Mouse (Mus musculus): ENCODE results near the gene Nanp. TPM values are rescaled to one million over a fixed set of nuclear protein-coding genes. Genes with fewer than 3 reads are reported as not detected.

The Nanp gene
- polyA plus RNA-seq, 1 experiment from 2014 or later = 43.9 TPM

DNA sequence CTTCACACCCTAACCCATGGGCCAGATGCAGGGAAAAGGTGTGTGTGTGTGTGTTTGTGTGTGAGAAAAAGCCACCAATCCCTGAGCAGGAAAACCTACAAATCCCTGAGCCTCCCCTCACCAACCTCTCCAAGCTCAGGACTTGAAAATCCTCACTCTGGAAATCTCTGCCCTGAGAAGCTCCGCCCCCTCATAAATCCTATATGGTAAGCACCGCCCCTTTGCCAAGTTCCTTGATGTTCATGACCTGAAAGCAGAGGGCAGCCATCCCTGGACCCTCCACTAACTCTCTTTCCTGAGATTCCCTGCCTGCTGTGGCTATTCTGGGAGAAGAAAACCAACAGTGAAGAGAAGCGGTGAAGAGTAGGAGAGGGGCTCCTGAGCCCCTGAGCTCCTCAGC, 40.2 kb downstream of the Nanp start:
- no peak for ATAC-seq (ENCODE audit: insufficient number of reproducible peaks, low FRiP score, low TSS enrichment, low read depth)
- H3K27ac ChIP-seq (replicated peaks) = no peak overlapping the region
- H3K4me1 ChIP-seq = no peaks in the 10 kb centered on the region
- no peak overlapping the region for H3K9ac ChIP-seq
- H3K36me3 ChIP-seq = no peaks in the 10 kb centered on the region
- 67% methylated on average over 3 of the region's 3 CpGs for WGBS
- H3K4me2 ChIP-seq (replicated peaks) = no peak overlapping the region
- no peaks in the 10 kb centered on the region for H3K27me3 ChIP-seq
- H3K9me3 ChIP-seq (replicated peaks) = no peaks in the 10 kb centered on the region
- no peak overlapping the region for H3K4me3 ChIP-seq (replicated peaks)

DNA sequence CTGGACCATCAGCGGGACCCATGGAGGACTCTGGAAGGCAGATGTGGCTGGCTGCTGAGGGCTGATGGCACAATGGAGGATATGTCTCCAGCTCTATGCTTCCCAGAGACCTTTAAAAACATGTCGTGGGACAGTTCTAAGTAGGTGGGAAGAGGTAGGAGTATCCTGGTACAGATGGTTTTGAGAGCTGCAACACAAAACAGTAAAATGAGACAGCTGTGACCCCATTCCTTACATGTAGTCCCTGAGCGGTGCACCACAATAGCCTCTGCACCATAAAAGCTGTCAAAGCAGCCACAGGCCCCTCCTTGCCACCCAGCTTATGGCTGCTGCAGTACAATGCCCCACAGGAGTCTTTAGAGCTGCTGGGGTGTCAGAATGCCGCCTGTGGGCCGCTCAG, 41.6 kb downstream of the Nanp start:
- no peaks in the 10 kb centered on the region for H3K9me3 ChIP-seq (replicated peaks)
- H3K4me1 ChIP-seq = no peaks in the 10 kb centered on the region
- no peak for ATAC-seq (ENCODE audit: insufficient number of reproducible peaks, low FRiP score, low TSS enrichment, low read depth)
- H3K9ac ChIP-seq = no peak overlapping the region
- H3K27ac ChIP-seq (replicated peaks) = no peak overlapping the region
- no peak overlapping the region for H3K4me3 ChIP-seq (replicated peaks)
- H3K36me3 ChIP-seq = no peaks in the 10 kb centered on the region
- no peaks in the 10 kb centered on the region for H3K27me3 ChIP-seq
- no peak overlapping the region for H3K4me2 ChIP-seq (replicated peaks)
- 78% methylated on average over 5 of the region's 5 CpGs for WGBS

DNA sequence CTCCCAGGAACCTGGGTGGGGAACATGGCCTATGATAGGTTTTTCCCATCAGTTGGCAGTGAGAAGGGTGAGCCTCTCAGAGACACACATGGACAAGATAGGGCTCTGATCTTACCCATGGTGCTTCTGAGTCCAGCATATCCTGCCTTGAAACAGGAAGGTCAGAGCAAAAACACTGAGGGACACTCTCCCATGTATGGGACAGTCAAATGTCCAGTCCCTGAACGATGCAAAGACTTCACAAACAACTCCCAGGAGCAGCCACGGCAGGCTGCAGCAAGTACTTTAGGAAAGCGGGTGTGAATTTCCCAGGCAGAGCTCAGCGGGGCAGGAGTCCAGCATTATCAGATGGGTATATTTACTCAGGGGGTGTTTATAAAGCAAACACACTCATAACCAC, 43.9 kb downstream of the Nanp start:
- Histone ChIP-seq H3K4me2 (replicated peaks) (no peak overlapping the region), H3K36me3 (no peaks in the 10 kb centered on the region), H3K27ac (replicated peaks) (no peak overlapping the region), H3K9me3 (replicated peaks) (no peaks in the 10 kb centered on the region), H3K27me3 (no peaks in the 10 kb centered on the region), H3K4me1 (no peaks in the 10 kb centered on the region), H3K4me3 (replicated peaks) (no peak overlapping the region), H3K9ac (no peak overlapping the region)
- no peak for ATAC-seq (ENCODE audit: insufficient number of reproducible peaks, low FRiP score, low TSS enrichment, low read depth)
- WGBS = 88% methylated on average over 4 of the region's 4 CpGs

DNA sequence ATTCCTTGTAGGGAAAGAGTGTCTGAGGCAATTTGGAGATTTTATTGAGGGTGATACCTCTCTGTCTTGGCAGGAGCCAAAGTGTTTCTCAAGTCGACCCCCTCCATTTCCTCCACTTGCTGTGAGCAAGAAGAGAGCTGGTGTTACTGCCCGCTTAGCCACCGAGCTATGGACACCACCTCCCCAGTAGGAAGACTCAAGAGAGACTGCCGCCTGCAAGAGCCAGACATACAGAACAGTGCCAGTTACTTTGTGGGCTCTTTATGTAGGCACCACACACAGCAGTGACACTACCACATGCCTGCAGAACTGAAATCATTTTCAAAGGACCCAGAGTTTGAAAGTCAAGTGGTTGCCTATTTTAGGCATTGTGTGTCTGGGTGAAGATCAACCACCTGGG, 48.1 kb downstream of the Nanp start:
- Histone ChIP-seq H3K27me3 (no peaks in the 10 kb centered on the region), H3K9me3 (replicated peaks) (no peaks in the 10 kb centered on the region), H3K4me3 (replicated peaks) (no peak overlapping the region), H3K4me1 (no peaks in the 10 kb centered on the region), H3K9ac (no peak overlapping the region), H3K4me2 (replicated peaks) (no peak overlapping the region), H3K36me3 (no peaks in the 10 kb centered on the region), H3K27ac (replicated peaks) (no peak overlapping the region)
- WGBS = 90% methylated on average over 4 of the region's 4 CpGs
- ATAC-seq (ENCODE audit: insufficient number of reproducible peaks, low FRiP score, low TSS enrichment, low read depth) = no peak

DNA sequence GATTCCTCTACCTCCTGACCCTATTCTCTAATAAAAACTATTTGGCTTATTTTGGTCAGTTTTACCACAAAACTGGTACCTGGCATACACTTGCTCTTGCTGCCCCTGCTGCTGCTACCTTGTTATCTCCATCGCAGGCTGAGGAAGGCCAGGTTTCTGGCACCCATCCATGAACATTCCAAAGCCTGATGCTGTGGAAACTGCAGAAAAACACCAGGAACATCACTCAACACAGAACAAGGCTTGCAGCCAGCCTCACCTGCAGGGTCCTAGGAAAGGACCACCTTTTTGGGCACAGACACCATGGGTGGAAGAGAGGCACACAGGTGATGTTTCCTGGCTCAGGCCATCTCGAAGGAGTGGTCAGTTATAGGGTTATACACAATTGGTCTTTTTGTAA, 48.7 kb downstream of the Nanp start:
- WGBS = 70% methylated on average over 2 of the region's 2 CpGs
- H3K27me3 ChIP-seq = no peaks in the 10 kb centered on the region
- H3K4me1 ChIP-seq = no peaks in the 10 kb centered on the region
- no peaks in the 10 kb centered on the region for H3K36me3 ChIP-seq
- H3K27ac ChIP-seq (replicated peaks) = no peak overlapping the region
- H3K9me3 ChIP-seq (replicated peaks) = no peaks in the 10 kb centered on the region
- no peak overlapping the region for H3K4me2 ChIP-seq (replicated peaks)
- no peak overlapping the region for H3K4me3 ChIP-seq (replicated peaks)
- no peak overlapping the region for H3K9ac ChIP-seq
- no peak for ATAC-seq (ENCODE audit: insufficient number of reproducible peaks, low FRiP score, low TSS enrichment, low read depth)

DNA sequence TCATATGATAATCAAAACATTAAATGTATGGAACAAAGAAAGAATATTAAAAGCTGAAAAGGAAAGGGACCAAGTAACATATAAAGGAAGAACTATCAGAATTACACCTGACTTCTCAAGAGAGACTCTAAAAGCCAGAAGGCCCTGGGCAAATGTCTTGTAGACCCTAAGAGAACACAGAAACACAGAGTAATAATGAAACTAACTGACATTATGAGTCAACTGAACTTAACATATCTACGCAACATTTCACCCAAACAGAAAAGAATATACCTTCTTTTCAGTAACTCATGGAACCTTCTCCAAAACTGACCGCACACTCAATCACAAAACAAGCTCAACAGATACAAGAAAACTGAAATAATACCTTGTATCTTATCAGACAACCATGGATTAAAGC, 53.8 kb downstream of the Nanp start:
- Histone ChIP-seq H3K27me3 (no peaks in the 10 kb centered on the region), H3K27ac (replicated peaks) (no peak overlapping the region), H3K4me3 (replicated peaks) (no peak overlapping the region), H3K9me3 (replicated peaks) (no peaks in the 10 kb centered on the region), H3K36me3 (no peaks in the 10 kb centered on the region), H3K4me1 (no peaks in the 10 kb centered on the region), H3K9ac (no peak overlapping the region), H3K4me2 (replicated peaks) (no peak overlapping the region)
- WGBS = 100% methylated on average over 2 of the region's 2 CpGs
- no peak for ATAC-seq (ENCODE audit: insufficient number of reproducible peaks, low FRiP score, low TSS enrichment, low read depth)

DNA sequence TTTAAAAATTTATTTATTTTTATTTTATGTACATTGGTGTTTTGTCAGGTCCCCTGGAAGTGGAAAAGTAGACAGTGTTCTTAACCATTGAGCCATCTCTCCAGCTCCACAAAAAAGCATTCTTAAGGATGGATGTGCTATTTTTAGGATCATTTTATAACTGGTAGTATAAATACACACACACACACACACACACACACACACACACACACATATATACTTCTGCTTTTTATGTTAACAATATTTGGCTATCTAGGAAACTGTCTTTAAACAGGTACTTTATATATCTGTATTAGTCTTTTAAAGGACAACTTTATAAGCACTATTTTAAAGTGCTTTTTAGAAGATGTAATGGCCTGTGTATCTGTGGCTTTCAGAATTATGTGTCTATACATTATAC, 57.1 kb downstream of the Nanp start:
- Histone ChIP-seq H3K4me3 (replicated peaks) (no peak overlapping the region), H3K4me1 (no peaks in the 10 kb centered on the region), H3K27ac (replicated peaks) (no peak overlapping the region), H3K4me2 (replicated peaks) (no peak overlapping the region), H3K9ac (no peak overlapping the region), H3K27me3 (no peaks in the 10 kb centered on the region), H3K9me3 (replicated peaks) (no peaks in the 10 kb centered on the region), H3K36me3 (peaks cover 8% of the 10 kb centered on the region; the same call in 1 of the 2 replicates)
- no peak for ATAC-seq (ENCODE audit: insufficient number of reproducible peaks, low FRiP score, low TSS enrichment, low read depth)

DNA sequence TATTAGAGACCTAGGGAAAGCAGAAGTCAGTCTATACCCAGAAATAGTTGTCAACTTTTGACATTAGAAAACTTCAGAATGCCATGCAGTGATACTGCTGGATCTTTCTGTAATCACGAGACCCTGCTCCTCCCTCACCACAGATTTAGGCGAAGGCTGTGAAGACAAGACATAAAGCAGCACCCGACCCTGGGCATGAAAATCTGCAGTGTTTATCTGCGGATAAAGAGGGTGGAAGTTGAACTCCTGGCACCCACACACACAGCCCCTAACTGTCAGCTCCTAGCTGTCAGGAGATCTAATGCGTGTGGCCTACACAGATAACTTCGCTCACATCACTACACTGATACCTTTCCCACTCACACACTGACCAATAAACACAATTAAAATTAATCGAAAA, 57.7 kb downstream of the Nanp start:
- peaks cover 11% of the 10 kb centered on the region; the same call in 1 of the 2 replicates for H3K36me3 ChIP-seq
- H3K27ac ChIP-seq (replicated peaks) = no peak overlapping the region
- no peaks in the 10 kb centered on the region for H3K27me3 ChIP-seq
- ATAC-seq (ENCODE audit: insufficient number of reproducible peaks, low FRiP score, low TSS enrichment, low read depth) = no peak
- H3K4me3 ChIP-seq (replicated peaks) = no peak overlapping the region
- H3K4me1 ChIP-seq = no peaks in the 10 kb centered on the region
- H3K9me3 ChIP-seq (replicated peaks) = no peaks in the 10 kb centered on the region
- WGBS = 89% methylated on average over 7 of the region's 7 CpGs
- no peak overlapping the region for H3K9ac ChIP-seq
- H3K4me2 ChIP-seq (replicated peaks) = no peak overlapping the region

DNA sequence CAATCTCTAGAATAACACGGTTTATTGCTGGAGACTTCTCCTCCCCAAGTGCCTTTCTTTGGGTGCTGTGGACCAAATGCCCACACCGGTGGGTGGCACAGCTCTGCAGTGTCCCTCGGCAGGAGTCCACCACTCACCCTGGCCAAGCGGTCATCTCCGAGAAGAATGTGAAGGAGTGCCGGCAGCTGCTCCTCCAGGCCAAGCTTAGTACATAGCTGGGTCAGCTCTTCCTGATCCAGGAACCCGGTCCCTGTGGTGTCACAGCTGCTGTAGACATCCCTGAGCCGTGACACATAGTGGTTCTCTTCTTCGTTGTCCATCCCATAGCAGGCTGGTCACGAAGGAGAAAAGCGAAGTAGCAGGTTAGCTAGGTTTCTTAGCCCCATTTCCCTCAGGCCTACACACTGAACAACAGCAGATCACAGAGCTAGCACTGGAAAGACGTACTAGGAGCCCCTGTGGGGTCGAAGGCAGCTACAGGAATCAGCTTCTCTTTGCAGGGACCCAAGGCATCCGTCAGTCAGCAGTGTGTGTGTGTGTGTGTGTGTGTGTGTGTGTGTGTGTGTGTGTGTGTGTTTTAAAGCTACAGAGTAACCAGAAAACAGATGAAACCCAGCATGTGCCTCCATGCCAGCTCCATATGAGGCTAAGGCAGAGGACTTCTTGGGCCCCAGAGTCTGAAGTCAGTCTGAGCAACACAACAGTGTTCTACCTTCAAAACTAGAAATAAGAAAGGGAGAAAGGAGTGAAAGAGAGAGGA, 59.2 kb downstream of the Nanp start:
- Histone ChIP-seq H3K4me3 (replicated peaks) (no peak overlapping the region), H3K27ac (replicated peaks) (no peak overlapping the region), H3K9me3 (replicated peaks) (no peaks in the 10 kb centered on the region), H3K27me3 (no peaks in the 10 kb centered on the region), H3K4me1 (no peaks in the 10 kb centered on the region), H3K36me3 (peaks cover 16% of the 10 kb centered on the region; the same call in 1 of the 2 replicates), H3K9ac (no peak overlapping the region), H3K4me2 (replicated peaks) (no peak overlapping the region)
- 83% methylated on average over 14 of the region's 14 CpGs for WGBS
- no peak for ATAC-seq (ENCODE audit: insufficient number of reproducible peaks, low FRiP score, low TSS enrichment, low read depth)

Other genes with a start within 250 kb of the Nanp start
- gene Abhd12, start 134.7 kb downstream of the Nanp start, polyA plus RNA-seq (2015; fragmentation: Nextera tagmentation; extraction: Ambion mirVana) = 74.2 and 78.9 TPM in 2 replicates
- 26.4 and 28.0 TPM in 2 replicates for gene Gins1, start 134.0 kb downstream of the Nanp start, polyA plus RNA-seq (2015; fragmentation: Nextera tagmentation; extraction: Ambion mirVana)
- gene Ninl, start within 50 bp of the Nanp start, polyA plus RNA-seq (2015; fragmentation: Nextera tagmentation; extraction: Ambion mirVana) = 6.7 and 6.8 TPM in 2 replicates
- not detected in 2 replicates for gene Gm14151, start 53.0 kb upstream of the Nanp start, polyA plus RNA-seq (2015; fragmentation: Nextera tagmentation; extraction: Ambion mirVana)
- gene Gm14147, start 58.8 kb upstream of the Nanp start, polyA plus RNA-seq (2015; fragmentation: Nextera tagmentation; extraction: Ambion mirVana) = not detected in 2 replicates